Mouse (Mus musculus) liver, embryonic 15.5 days (tissue): ENCODE data around the gene Unc45b. TPM values are rescaled to one million over a fixed set of nuclear protein-coding genes. Genes with fewer than 3 reads are reported as not detected.

Experiments
- microRNA-seq: library from miRNA; unstranded; fragments of <30 nt; microRNA quantifications from one replicate; pipeline ENCODE4, GENCODE M21; 2016
- polyA plus RNA-seq: library from polyadenylated mRNA; unstranded; fragments of >200 nt; fragmentation: Nextera tagmentation; extraction: Ambion mirVana; gene quantifications from 2 replicates; pipeline ENCODE4 v1.2.1, GENCODE M21; 2015

The Unc45b gene
- polyA plus RNA-seq, 1 experiment from 2014 or later, result 1.7 TPM

Small RNA genes within 50 kb of the gene (microRNA-seq; reads per million reads assigned to microRNA genes)
- gene Mir7679, result not detected

Other genes starting within 250 kb of the Unc45b start
- gene Cct6b, start 146.2 kb upstream of the Unc45b start, polyA plus RNA-seq, result 0.08 and 0.10 TPM in 2 replicates
- gene Zfp830, start 146.2 kb upstream of the Unc45b start, polyA plus RNA-seq, result 17.1 and 17.4 TPM in 2 replicates
- gene Lig3, start 129.4 kb upstream of the Unc45b start, polyA plus RNA-seq, result 6.6 and 8.4 TPM in 2 replicates
- 24.5 and 26.0 TPM in 2 replicates for gene Rffl, start 39.3 kb upstream of the Unc45b start, polyA plus RNA-seq
- gene Rad51d, start 19.9 kb upstream of the Unc45b start, polyA plus RNA-seq, result 5.6 and 6.2 TPM in 2 replicates
- 0.07 and 0.18 TPM in 2 replicates for gene Fndc8, start 18.4 kb upstream of the Unc45b start, polyA plus RNA-seq
- gene Nle1, start 2.1 kb upstream of the Unc45b start, polyA plus RNA-seq, result 12.4 and 13.6 TPM in 2 replicates
- 1.5 and 1.6 TPM in 2 replicates for gene Slfn5, start 40.8 kb downstream of the Unc45b start, polyA plus RNA-seq
- 5.7 TPM in 2 replicates for gene Slfn9, start 81.3 kb downstream of the Unc45b start, polyA plus RNA-seq
- 0.54 and 1.1 TPM in 2 replicates for gene Slfn8, start 110.3 kb downstream of the Unc45b start, polyA plus RNA-seq
- 11.6 and 11.7 TPM in 2 replicates for gene Slfn2, start 154.6 kb downstream of the Unc45b start, polyA plus RNA-seq
- 1.5 and 1.6 TPM in 2 replicates for gene Slfn1, start 206.3 kb downstream of the Unc45b start, polyA plus RNA-seq